Mouse (Mus musculus): ENCODE data around the gene C8b. TPM values are rescaled to one million over a fixed set of nuclear protein-coding genes. Genes with fewer than 3 reads are reported as not detected.

Gene C8b
- polyA plus RNA-seq (2014; fragmentation: Nextera tagmentation; extraction: Ambion mirVana): not detected in 2 replicates

- no peaks in the 10 kb centered on the region for H3K9me3 ChIP-seq (ENCODE audit: control insufficient read depth, low read length)
- WGBS: 95% methylated on average over 8 of the region's 8 CpGs
These were observed at the start of gene C8b for GRCm38 (mm10) chr4:104766065-104766464. Gene C8b, plus strand, starts transcription at chr4:104766317.

GRCm38 (mm10) chr4:104716506-104716905 is 49.6 kb upstream of the C8b start:
- H3K36me3 ChIP-seq (ENCODE audit: control insufficient read depth, insufficient read depth, low read length): no peaks in the 10 kb centered on the region
- H3K27me3 ChIP-seq (ENCODE audit: control insufficient read depth, insufficient read depth, low read length): no peaks in the 10 kb centered on the region
- H3K9ac ChIP-seq (ENCODE audit: low read depth, low read length): no peak overlapping the region
- no peak for ATAC-seq (ENCODE audit: low FRiP score, low TSS enrichment)
- no peak overlapping the region for H3K4me2 ChIP-seq (replicated peaks; ENCODE audit: low read depth, low read length)
- no peaks in the 10 kb centered on the region for H3K9me3 ChIP-seq (ENCODE audit: control insufficient read depth, low read length)
- WGBS: 76% methylated on average over 1 of the region's 1 CpGs
- 0 out of 2 replicates have a peak, but pooled peaks cover 12% of the 10 kb centered on the region for H3K4me1 ChIP-seq (ENCODE audit: control insufficient read depth, insufficient read depth, low read length)
- no peak overlapping the region for H3K4me3 ChIP-seq (ENCODE audit: low read length)
- H3K27ac ChIP-seq (ENCODE audit: low read depth, low read length): no peak overlapping the region

More at GRCm38 (mm10) chr4:104766065-104766464, at the start of gene C8b:
- H3K4me3 ChIP-seq (ENCODE audit: low read length): no peak within 1 kb of the TSS
- no peak within 1 kb of the TSS for H3K9ac ChIP-seq (ENCODE audit: low read depth, low read length)
- H3K27me3 ChIP-seq (ENCODE audit: control insufficient read depth, insufficient read depth, low read length): no peaks in the 10 kb centered on the region
- H3K4me1 ChIP-seq (ENCODE audit: control insufficient read depth, insufficient read depth, low read length): no peaks in the 10 kb centered on the region
- H3K36me3 ChIP-seq (ENCODE audit: control insufficient read depth, insufficient read depth, low read length): no peaks in the 10 kb centered on the region
- no peak for ATAC-seq (ENCODE audit: low FRiP score, low TSS enrichment)
- no peak within 1 kb of the TSS for H3K27ac ChIP-seq (ENCODE audit: low read depth, low read length)
- H3K4me2 ChIP-seq (replicated peaks; ENCODE audit: low read depth, low read length): no peak within 1 kb of the TSS

- H3K36me3 ChIP-seq (ENCODE audit: control insufficient read depth, insufficient read depth, low read length): no peaks in the 10 kb centered on the region
- H3K9me3 ChIP-seq (ENCODE audit: control insufficient read depth, low read length): no peaks in the 10 kb centered on the region
- no peak overlapping the region for H3K9ac ChIP-seq (ENCODE audit: low read depth, low read length)
- WGBS: 55% methylated on average over 13 of the region's 13 CpGs
- H3K4me2 ChIP-seq (replicated peaks; ENCODE audit: low read depth, low read length): no peak overlapping the region
- ATAC-seq (ENCODE audit: low FRiP score, low TSS enrichment): no peak
- H3K4me3 ChIP-seq (ENCODE audit: low read length): no peak overlapping the region
- no peak overlapping the region for H3K27ac ChIP-seq (ENCODE audit: low read depth, low read length)
- H3K4me1 ChIP-seq (ENCODE audit: control insufficient read depth, insufficient read depth, low read length): 0 out of 2 replicates have a peak, but pooled peaks cover 12% of the 10 kb centered on the region
- H3K27me3 ChIP-seq (ENCODE audit: control insufficient read depth, insufficient read depth, low read length): no peaks in the 10 kb centered on the region
These were observed 46.9 kb upstream of the C8b start for GRCm38 (mm10) chr4:104718973-104719795.

- Histone ChIP-seq H3K27ac (ENCODE audit: low read depth, low read length) (no peak overlapping the region), H3K4me1 (ENCODE audit: control insufficient read depth, insufficient read depth, low read length) (peaks cover 11% of the 10 kb centered on the region; the same call in 1 of the 2 replicates), H3K27me3 (ENCODE audit: control insufficient read depth, insufficient read depth, low read length) (no peaks in the 10 kb centered on the region), H3K4me2 (replicated peaks; ENCODE audit: low read depth, low read length) (no peak overlapping the region), H3K9ac (ENCODE audit: low read depth, low read length) (no peak overlapping the region), H3K36me3 (ENCODE audit: control insufficient read depth, insufficient read depth, low read length) (no peaks in the 10 kb centered on the region), H3K9me3 (ENCODE audit: control insufficient read depth, low read length) (no peaks in the 10 kb centered on the region), H3K4me3 (ENCODE audit: low read length) (no peak overlapping the region)
- no peak for ATAC-seq (ENCODE audit: low FRiP score, low TSS enrichment)
- WGBS: 72% methylated on average over 6 of the region's 6 CpGs
These were observed 42.5 kb upstream of the C8b start for GRCm38 (mm10) chr4:104723527-104724045.

GRCm38 (mm10) chr4:104724258-104724657 is 41.9 kb upstream of the C8b start:
- Histone ChIP-seq H3K4me1 (ENCODE audit: control insufficient read depth, insufficient read depth, low read length) (peaks cover 4% of the 10 kb centered on the region; the same call in 1 of the 2 replicates), H3K9ac (ENCODE audit: low read depth, low read length) (no peak overlapping the region), H3K36me3 (ENCODE audit: control insufficient read depth, insufficient read depth, low read length) (no peaks in the 10 kb centered on the region), H3K4me3 (ENCODE audit: low read length) (no peak overlapping the region), H3K27ac (ENCODE audit: low read depth, low read length) (no peak overlapping the region), H3K4me2 (replicated peaks; ENCODE audit: low read depth, low read length) (no peak overlapping the region), H3K27me3 (ENCODE audit: control insufficient read depth, insufficient read depth, low read length) (no peaks in the 10 kb centered on the region), H3K9me3 (ENCODE audit: control insufficient read depth, low read length) (no peaks in the 10 kb centered on the region)
- WGBS: 54% methylated on average over 5 of the region's 5 CpGs
- ATAC-seq (ENCODE audit: low FRiP score, low TSS enrichment): no peak

GRCm38 (mm10) chr4:104725673-104726072 is 40.4 kb upstream of the C8b start:
- Histone ChIP-seq H3K9ac (ENCODE audit: low read depth, low read length) (no peak overlapping the region), H3K9me3 (ENCODE audit: control insufficient read depth, low read length) (no peaks in the 10 kb centered on the region), H3K36me3 (ENCODE audit: control insufficient read depth, insufficient read depth, low read length) (no peaks in the 10 kb centered on the region), H3K4me3 (ENCODE audit: low read length) (no peak overlapping the region), H3K27me3 (ENCODE audit: control insufficient read depth, insufficient read depth, low read length) (no peaks in the 10 kb centered on the region), H3K4me1 (ENCODE audit: control insufficient read depth, insufficient read depth, low read length) (no peaks in the 10 kb centered on the region; the same call in 1 of the 2 replicates), H3K27ac (ENCODE audit: low read depth, low read length) (no peak overlapping the region), H3K4me2 (replicated peaks; ENCODE audit: low read depth, low read length) (no peak overlapping the region)
- 50% methylated on average over 3 of the region's 3 CpGs for WGBS
- ATAC-seq (ENCODE audit: low FRiP score, low TSS enrichment): no peak

- Histone ChIP-seq H3K27me3 (ENCODE audit: control insufficient read depth, insufficient read depth, low read length) (no peaks in the 10 kb centered on the region), H3K9ac (ENCODE audit: low read depth, low read length) (no peak overlapping the region), H3K4me1 (ENCODE audit: control insufficient read depth, insufficient read depth, low read length) (no peaks in the 10 kb centered on the region; the same call in 1 of the 2 replicates), H3K4me2 (replicated peaks; ENCODE audit: low read depth, low read length) (no peak overlapping the region), H3K9me3 (ENCODE audit: control insufficient read depth, low read length) (no peaks in the 10 kb centered on the region), H3K27ac (ENCODE audit: low read depth, low read length) (no peak overlapping the region), H3K4me3 (ENCODE audit: low read length) (no peak overlapping the region), H3K36me3 (ENCODE audit: control insufficient read depth, insufficient read depth, low read length) (no peaks in the 10 kb centered on the region)
- no peak for ATAC-seq (ENCODE audit: low FRiP score, low TSS enrichment)
- 81% methylated on average over 8 of the region's 8 CpGs for WGBS
These were observed 36.9 kb upstream of the C8b start for GRCm38 (mm10) chr4:104729185-104729584.

GRCm38 (mm10) chr4:104746500-104746899 is 19.6 kb upstream of the C8b start:
- WGBS: 35% methylated on average over 6 of the region's 6 CpGs

GRCm38 (mm10) chr4:104754090-104754489 is 12.0 kb upstream of the C8b start:
- WGBS: 66% methylated on average over 3 of the region's 3 CpGs
- Histone ChIP-seq H3K4me1 (ENCODE audit: control insufficient read depth, insufficient read depth, low read length) (no peaks in the 10 kb centered on the region), H3K27ac (ENCODE audit: low read depth, low read length) (no peak overlapping the region), H3K9ac (ENCODE audit: low read depth, low read length) (no peak overlapping the region), H3K27me3 (ENCODE audit: control insufficient read depth, insufficient read depth, low read length) (no peaks in the 10 kb centered on the region), H3K4me2 (replicated peaks; ENCODE audit: low read depth, low read length) (no peak overlapping the region), H3K9me3 (ENCODE audit: control insufficient read depth, low read length) (no peaks in the 10 kb centered on the region), H3K36me3 (ENCODE audit: control insufficient read depth, insufficient read depth, low read length) (no peaks in the 10 kb centered on the region), H3K4me3 (ENCODE audit: low read length) (no peak overlapping the region)
- no peak for ATAC-seq (ENCODE audit: low FRiP score, low TSS enrichment)

More at GRCm38 (mm10) chr4:104746500-104746899, 19.6 kb upstream of the C8b start:
- Histone ChIP-seq H3K4me2 (replicated peaks; ENCODE audit: low read depth, low read length) (no peak overlapping the region), H3K4me1 (ENCODE audit: control insufficient read depth, insufficient read depth, low read length) (0 out of 2 replicates have a peak, but pooled peaks cover 8% of the 10 kb centered on the region), H3K4me3 (ENCODE audit: low read length) (no peak overlapping the region), H3K36me3 (ENCODE audit: control insufficient read depth, insufficient read depth, low read length) (no peaks in the 10 kb centered on the region), H3K27me3 (ENCODE audit: control insufficient read depth, insufficient read depth, low read length) (no peaks in the 10 kb centered on the region), H3K9me3 (ENCODE audit: control insufficient read depth, low read length) (no peaks in the 10 kb centered on the region), H3K9ac (ENCODE audit: low read depth, low read length) (no peak overlapping the region), H3K27ac (ENCODE audit: low read depth, low read length) (no peak overlapping the region)
- no peak for ATAC-seq (ENCODE audit: low FRiP score, low TSS enrichment)
